Mouse (Mus musculus) neural tube, embryonic 12.5 days (tissue): ENCODE results near the gene Srrm2. TPM values are rescaled to one million over a fixed set of nuclear protein-coding genes. Genes with fewer than 3 reads are reported as not detected.
A peak's percentile ranks its signal among the peaks of the same experiment; 100 is the strongest.

ENCODE experiments used
- ATAC-seq: fragments of 200-750 bp; cut with Nextera tagmentation; 2 replicates; pipeline ENCODE4 v1.8.0; 2017; ENCODE audit warnings: low read depth, mild to moderate bottlenecking, moderate TSS enrichment, moderate library complexity; ENCODE audit not compliant: low FRiP score
- H3K27ac ChIP-seq: fragments of 300-500 bp; sonication (generic); 2 replicates; pipeline ENCODE4 v1.5.1; 2016
- H3K27me3 ChIP-seq: fragments of 300-500 bp; sonication (generic); replicated peaks from 2 replicates; pipeline ENCODE4 v1.6.1; 2016; ENCODE audit warnings: mild to moderate bottlenecking
- H3K36me3 ChIP-seq: fragments of 300-500 bp; sonication (generic); 2 replicates; pipeline ENCODE4 v1.6.1; 2016; ENCODE audit warnings: mild to moderate bottlenecking
- H3K4me1 ChIP-seq: fragments of 300-500 bp; sonication (generic); 2 replicates; pipeline ENCODE4 v1.6.1; 2016
- H3K4me2 ChIP-seq: fragments of 300-500 bp; sonication (generic); replicated peaks from 2 replicates; pipeline ENCODE4 v1.6.1; 2016; ENCODE audit warnings: mild to moderate bottlenecking
- H3K4me3 ChIP-seq: fragments of 300-500 bp; sonication (generic); 2 replicates; pipeline ENCODE4 v1.5.1; 2016
- H3K9ac ChIP-seq: fragments of 300-500 bp; sonication (generic); 2 replicates; pipeline ENCODE4 v1.6.1; 2016; ENCODE audit warnings: mild to moderate bottlenecking
- H3K9me3 ChIP-seq: fragments of 300-500 bp; sonication (generic); 2 replicates; pipeline ENCODE4 v1.6.1; 2016; ENCODE audit warnings: mild to moderate bottlenecking
- WGBS: fragments of 180-500 bp; shearing (Covaris S2); methylation state at CpG from one replicate; pipeline ENCODE4 v1.1.7; 2016; 5-methylcytosine and 5-hydroxymethylcytosine counted together
- polyA plus RNA-seq: library from polyadenylated mRNA; unstranded; fragments of >200 nt; fragmentation: Nextera tagmentation; extraction: Ambion mirVana; gene quantifications from 2 replicates; pipeline ENCODE4 v1.2.1, GENCODE M21; 2016

Srrm2 gene
- polyA plus RNA-seq, 1 experiment from 2014 or later: 617 TPM

DNA sequence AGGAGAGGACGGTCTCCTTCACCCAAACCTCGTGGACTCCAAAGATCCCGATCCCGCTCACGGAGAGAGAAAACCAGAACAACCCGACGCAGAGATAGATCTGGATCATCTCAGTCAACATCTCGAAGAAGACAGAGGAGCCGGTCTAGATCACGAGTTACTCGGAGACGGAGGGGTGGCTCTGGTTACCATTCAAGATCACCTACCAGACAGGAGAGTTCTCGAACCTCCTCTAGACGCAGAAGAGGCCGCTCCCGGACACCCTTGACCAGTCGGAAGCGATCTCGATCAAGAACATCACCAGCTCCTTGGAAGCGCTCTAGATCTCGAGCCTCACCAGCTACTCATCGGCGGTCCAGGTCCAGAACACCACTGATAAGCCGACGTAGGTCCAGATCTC, 28.9 kb downstream of the Srrm2 start:
- no peak for ATAC-seq
- H3K4me3 ChIP-seq: no peak overlapping the region
- peaks cover 33% of the 10 kb centered on the region; the same call in 1 of the 2 replicates for H3K9me3 ChIP-seq
- H3K36me3 ChIP-seq: peaks cover 99% of the 10 kb centered on the region
- H3K4me1 ChIP-seq: no peaks in the 10 kb centered on the region
- H3K27me3 ChIP-seq: no peaks in the 10 kb centered on the region
- no peak overlapping the region for H3K4me2 ChIP-seq
- 97% methylated on average over 25 of the region's 25 CpGs for WGBS
- no peak overlapping the region for H3K9ac ChIP-seq
- H3K27ac ChIP-seq: no peak overlapping the region

GRCm38 (mm10) chr17:23820731-23821130, 30.4 kb downstream of the Srrm2 start:
- H3K4me1 ChIP-seq: no peaks in the 10 kb centered on the region
- no peaks in the 10 kb centered on the region for H3K27me3 ChIP-seq
- no peak for ATAC-seq

DNA sequence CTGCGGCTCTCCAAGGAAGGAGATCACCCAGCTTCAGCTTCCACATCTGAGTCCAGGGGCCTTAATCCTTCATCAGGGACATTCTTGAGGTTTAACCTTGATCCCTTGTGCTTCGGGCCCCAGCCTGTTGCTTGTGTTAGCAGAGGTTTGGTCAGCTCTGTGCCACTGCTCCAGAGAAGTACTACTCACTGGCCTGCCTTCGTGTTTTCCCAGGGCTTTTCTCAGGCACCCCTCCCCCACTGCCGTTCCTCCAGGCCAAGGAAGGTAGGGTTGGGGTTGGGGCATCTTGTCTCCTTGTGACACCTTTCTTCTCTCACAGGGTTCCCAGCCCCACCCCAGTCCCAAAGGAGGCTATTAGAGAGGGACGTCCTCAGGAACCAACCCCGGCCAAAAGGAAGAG, 31.8 kb downstream of the Srrm2 start:
- Histone ChIP-seq H3K27me3 (no peaks in the 10 kb centered on the region), H3K4me2 (no peak overlapping the region), H3K4me1 (peaks cover 3% of the 10 kb centered on the region), H3K36me3 (peaks cover 98% of the 10 kb centered on the region), H3K4me3 (no peak overlapping the region), H3K27ac (no peak overlapping the region), H3K9me3 (peaks cover 17% of the 10 kb centered on the region; the same call in 1 of the 2 replicates), H3K9ac (no peak overlapping the region)
- WGBS: 82% methylated on average over 6 of the region's 6 CpGs
- ATAC-seq: no peak

More at GRCm38 (mm10) chr17:23820731-23821130, 30.4 kb downstream of the Srrm2 start:
- Histone ChIP-seq H3K36me3 (peaks cover 99% of the 10 kb centered on the region), H3K9ac (no peak overlapping the region), H3K4me2 (no peak overlapping the region), H3K9me3 (peaks cover 25% of the 10 kb centered on the region; the same call in 1 of the 2 replicates), H3K27ac (no peak overlapping the region), H3K4me3 (no peak overlapping the region)
- 98% methylated on average over 5 of the region's 5 CpGs for WGBS

GRCm38 (mm10) chr17:23823018-23823417, 32.7 kb downstream of the Srrm2 start:
- ATAC-seq: no peak
- H3K4me3 ChIP-seq: no peak overlapping the region
- H3K27ac ChIP-seq: no peak overlapping the region
- H3K4me2 ChIP-seq: no peak overlapping the region
- H3K9ac ChIP-seq: no peak overlapping the region
- WGBS: 88% methylated on average over 16 of the region's 16 CpGs
- H3K27me3 ChIP-seq: no peaks in the 10 kb centered on the region
- H3K36me3 ChIP-seq: peaks cover 90% of the 10 kb centered on the region
- peaks cover 12% of the 10 kb centered on the region for H3K4me1 ChIP-seq
- peaks cover 10% of the 10 kb centered on the region; the same call in 1 of the 2 replicates for H3K9me3 ChIP-seq

- H3K27ac ChIP-seq: no peak overlapping the region
- 94% methylated on average over 12 of the region's 12 CpGs for WGBS
- peaks cover 84% of the 10 kb centered on the region for H3K36me3 ChIP-seq
- H3K9ac ChIP-seq: no peak overlapping the region
- H3K9me3 ChIP-seq: 0 out of 2 replicates have a peak, but pooled peaks cover 5% of the 10 kb centered on the region
- peaks cover 15% of the 10 kb centered on the region for H3K4me1 ChIP-seq
- ATAC-seq: no peak
- no peak overlapping the region for H3K4me3 ChIP-seq
- H3K4me2 ChIP-seq: no peak overlapping the region
- H3K27me3 ChIP-seq: no peaks in the 10 kb centered on the region
Observed at GRCm38 (mm10) chr17:23823614-23824013, 33.3 kb downstream of the Srrm2 start.

DNA sequence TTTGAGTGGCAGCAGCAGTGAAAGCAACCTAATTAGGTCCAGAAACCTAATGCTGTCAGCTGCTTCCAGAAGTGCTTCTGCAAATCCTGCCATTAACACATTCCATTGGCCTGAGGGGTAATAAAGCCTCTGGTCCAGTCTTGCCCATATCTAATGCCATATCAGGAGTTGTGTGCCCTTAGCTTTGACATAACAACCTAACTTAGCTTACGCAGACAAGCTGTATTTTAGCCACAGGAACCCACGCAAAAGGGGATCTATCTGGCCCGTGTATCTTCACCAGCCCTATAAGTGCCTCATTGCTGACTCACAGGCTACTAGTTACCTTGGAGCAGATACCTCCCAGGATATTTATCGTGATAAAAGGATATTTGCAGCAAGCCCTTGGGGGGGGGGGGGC, 35.3 kb downstream of the Srrm2 start:
- H3K4me2 ChIP-seq: no peak overlapping the region
- WGBS: 94% methylated on average over 4 of the region's 4 CpGs
- peaks cover 64% of the 10 kb centered on the region for H3K36me3 ChIP-seq
- H3K9ac ChIP-seq: no peak overlapping the region
- no peak overlapping the region for H3K27ac ChIP-seq
- no peaks in the 10 kb centered on the region for H3K9me3 ChIP-seq
- peaks cover 15% of the 10 kb centered on the region for H3K4me1 ChIP-seq
- no peak for ATAC-seq
- no peak overlapping the region for H3K4me3 ChIP-seq
- no peaks in the 10 kb centered on the region for H3K27me3 ChIP-seq

DNA sequence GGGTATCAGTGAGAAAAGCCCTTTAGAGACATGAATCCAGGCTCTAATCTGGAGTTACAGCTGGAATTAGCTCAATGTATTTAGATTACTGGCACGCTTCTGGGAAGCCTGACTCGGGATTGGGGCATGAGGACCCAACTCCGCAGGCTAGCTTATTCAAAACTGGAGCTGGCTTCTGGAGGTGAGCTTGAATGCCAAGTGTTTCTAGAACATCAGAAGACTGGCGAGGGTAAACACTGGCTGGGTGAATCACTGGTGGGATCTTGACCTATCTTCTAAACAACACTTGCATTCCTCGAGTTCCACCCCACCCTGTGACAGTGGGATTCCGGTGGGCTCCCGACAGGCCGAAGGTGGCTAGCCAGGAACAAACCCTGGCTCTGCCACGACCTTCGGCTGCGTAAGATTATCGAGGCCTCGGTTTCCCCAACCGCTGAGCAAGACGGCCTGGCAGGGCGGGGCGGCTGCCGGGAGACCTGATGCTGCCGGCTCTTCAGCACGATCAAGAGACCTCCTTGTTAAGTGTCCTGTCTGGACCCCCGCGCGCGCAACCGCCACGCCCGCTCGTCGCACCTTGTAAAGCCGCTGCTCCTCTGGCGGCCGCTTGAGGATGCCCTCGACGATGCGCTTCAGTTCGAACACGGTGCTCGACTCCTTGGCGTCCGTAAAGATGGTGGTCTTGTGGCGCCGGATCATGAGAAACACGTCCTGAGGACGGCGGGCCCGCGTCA, 38.1 kb downstream of the Srrm2 start:
- ATAC-seq: peak; percentile 85
- H3K4me1 ChIP-seq: peaks cover 15% of the 10 kb centered on the region
- H3K9ac ChIP-seq: peak overlapping the region; percentile 72
- H3K9me3 ChIP-seq: no peaks in the 10 kb centered on the region
- H3K4me3 ChIP-seq: peak overlapping the region; percentile 62
- peak overlapping the region; percentile 89 for H3K27ac ChIP-seq
- H3K4me2 ChIP-seq: peak overlapping the region; percentile 88
- peaks cover 9% of the 10 kb centered on the region; the same call in 1 of the 2 replicates for H3K27me3 ChIP-seq
- peaks cover 36% of the 10 kb centered on the region for H3K36me3 ChIP-seq
- under 1% methylated on average over 46 of the region's 47 CpGs for WGBS

- peaks cover 9% of the 10 kb centered on the region; the same call in 1 of the 2 replicates for H3K27me3 ChIP-seq
- 3% methylated on average over 33 of the region's 42 CpGs for WGBS
- H3K27ac ChIP-seq: peak within 1 kb of the TSS; percentile 89
- peak within 1 kb of the TSS; percentile 72 for H3K9ac ChIP-seq
- peaks cover 15% of the 10 kb centered on the region for H3K4me1 ChIP-seq
- H3K9me3 ChIP-seq: no peaks in the 10 kb centered on the region
- ATAC-seq: peak; percentile 94
- peaks cover 29% of the 10 kb centered on the region for H3K36me3 ChIP-seq
- peak within 1 kb of the TSS; percentile 88 for H3K4me2 ChIP-seq
- peak within 1 kb of the TSS; percentile 62 for H3K4me3 ChIP-seq
Observed at GRCm38 (mm10) chr17:23829064-23829619, 38.8 kb downstream of the Srrm2 start, which contains the start of gene Elob. Gene Elob, minus strand, starts transcription at chr17:23829136.

DNA sequence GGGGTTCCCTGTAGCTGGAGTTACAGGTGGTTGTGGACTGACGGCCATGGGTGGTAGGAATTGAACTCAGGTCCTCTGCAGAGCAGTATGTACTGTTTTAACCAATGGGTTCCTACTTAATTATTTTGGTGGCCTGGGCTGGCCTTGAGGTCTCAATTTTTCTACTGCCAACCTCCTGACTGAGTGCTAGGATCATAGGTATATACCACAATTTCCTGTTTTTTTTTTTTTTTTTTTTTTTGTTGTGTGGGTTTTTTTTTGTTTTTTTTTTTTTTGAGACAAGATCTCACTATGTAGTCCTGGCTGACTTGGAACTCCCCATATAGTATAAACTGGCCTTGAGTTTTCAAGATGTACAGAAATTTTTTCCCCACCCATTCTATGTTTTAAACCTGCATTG, 40.9 kb downstream of the Srrm2 start:
- H3K27me3 ChIP-seq: peaks cover 17% of the 10 kb centered on the region
- 94% methylated on average over 1 of the region's 1 CpGs for WGBS

GRCm38 (mm10) chr17:23836006-23836575, 45.8 kb downstream of the Srrm2 start, which contains the start of gene Prss33:
Gene Prss33, minus strand, starts transcription at chr17:23836056.
- Histone ChIP-seq H3K4me1 (no peaks in the 10 kb centered on the region), H3K4me2 (no peak within 1 kb of the TSS), H3K9me3 (no peaks in the 10 kb centered on the region), H3K36me3 (no peaks in the 10 kb centered on the region), H3K4me3 (no peak within 1 kb of the TSS), H3K27ac (no peak within 1 kb of the TSS), H3K27me3 (peaks cover 21% of the 10 kb centered on the region), H3K9ac (no peak within 1 kb of the TSS)
- 79% methylated on average over 8 of the region's 8 CpGs for WGBS
- ATAC-seq: no peak

More for the DNA sequence above, 40.9 kb downstream of the Srrm2 start:
- no peaks in the 10 kb centered on the region for H3K9me3 ChIP-seq
- no peak overlapping the region for H3K9ac ChIP-seq
- H3K4me1 ChIP-seq: peaks cover 15% of the 10 kb centered on the region
- H3K36me3 ChIP-seq: peaks cover 9% of the 10 kb centered on the region
- no peak overlapping the region for H3K27ac ChIP-seq
- H3K4me2 ChIP-seq: no peak overlapping the region
- ATAC-seq: no peak
- H3K4me3 ChIP-seq: no peak overlapping the region

DNA sequence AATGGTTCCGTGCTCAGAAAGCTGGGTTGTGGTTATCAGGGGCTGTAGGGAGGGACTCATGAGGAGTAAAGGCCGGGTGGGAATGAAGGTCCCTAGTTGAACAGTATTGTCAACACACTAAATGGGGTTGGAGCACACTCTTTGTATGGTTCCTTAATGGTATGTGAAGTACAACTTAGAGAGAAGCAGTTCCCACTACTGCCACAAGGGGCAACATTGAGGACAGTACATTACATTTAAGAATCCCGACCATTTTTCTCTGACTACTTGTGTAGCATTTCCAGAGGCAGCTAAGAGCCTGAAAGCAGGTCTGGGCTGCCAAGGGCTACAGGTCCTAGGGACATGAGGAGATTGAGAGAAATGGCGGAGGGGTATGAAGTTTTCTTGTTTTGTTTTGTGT, 50.8 kb downstream of the Srrm2 start:
- Histone ChIP-seq H3K36me3 (no peaks in the 10 kb centered on the region), H3K9me3 (no peaks in the 10 kb centered on the region), H3K4me1 (no peaks in the 10 kb centered on the region), H3K9ac (no peak overlapping the region), H3K27me3 (peaks cover 8% of the 10 kb centered on the region; the same call in 1 of the 2 replicates), H3K4me2 (no peak overlapping the region), H3K27ac (no peak overlapping the region), H3K4me3 (no peak overlapping the region)
- no peak for ATAC-seq
- 27% methylated on average over 4 of the region's 4 CpGs for WGBS

GRCm38 (mm10) chr17:23843141-23843811, 52.9 kb downstream of the Srrm2 start:
- no peaks in the 10 kb centered on the region for H3K36me3 ChIP-seq
- H3K9me3 ChIP-seq: no peaks in the 10 kb centered on the region
- H3K4me2 ChIP-seq: peak overlapping the region; percentile 45
- no peak overlapping the region for H3K9ac ChIP-seq
- H3K27ac ChIP-seq: no peak overlapping the region
- no peak for ATAC-seq
- H3K4me3 ChIP-seq: no peak overlapping the region
- H3K4me1 ChIP-seq: no peaks in the 10 kb centered on the region
- 45% methylated on average over 23 of the region's 23 CpGs for WGBS
- 0 out of 2 replicates have a peak, but pooled peaks cover 7% of the 10 kb centered on the region for H3K27me3 ChIP-seq
